Mouse (Mus musculus) kidney, embryonic 16.5 days (tissue): ENCODE results near the gene Paqr5. TPM values are rescaled to one million over a fixed set of nuclear protein-coding genes. Genes with fewer than 3 reads are reported as not detected.

Source experiments
- ATAC-seq: fragments of 200-750 bp; cut with Nextera tagmentation; 2 replicates; pipeline ENCODE4 v1.8.0; 2017; ENCODE audit warnings: moderate TSS enrichment; ENCODE audit not compliant: low FRiP score, low TSS enrichment
- H3K27ac ChIP-seq: fragments of 300-500 bp; sonication (generic); 2 replicates; pipeline ENCODE4 v1.5.1; 2014; ENCODE audit warnings: low read length
- H3K27me3 ChIP-seq: fragments of 300-500 bp; sonication (generic); 2 replicates; pipeline ENCODE4 v1.6.1; 2014; ENCODE audit warnings: low read length, control low read depth, mixed read lengths; ENCODE audit not compliant: insufficient read depth
- H3K36me3 ChIP-seq: fragments of 300-500 bp; sonication (generic); 2 replicates; pipeline ENCODE4 v1.6.1; 2014; ENCODE audit warnings: low read length, control low read depth, mixed read lengths; ENCODE audit not compliant: insufficient read depth
- H3K4me1 ChIP-seq: fragments of 300-500 bp; sonication (generic); 2 replicates; pipeline ENCODE4 v1.6.1; 2014; ENCODE audit warnings: low read length, control low read depth, mixed read lengths; ENCODE audit not compliant: insufficient read depth
- H3K4me2 ChIP-seq: fragments of 300-500 bp; sonication (generic); replicated peaks from 2 replicates; pipeline ENCODE4 v1.6.1; 2014; ENCODE audit warnings: low read depth, low read length
- H3K4me3 ChIP-seq: fragments of 300-500 bp; sonication (generic); 2 replicates; pipeline ENCODE4 v1.5.1; 2014; ENCODE audit warnings: mild to moderate bottlenecking, low read length
- H3K9ac ChIP-seq: fragments of 300-500 bp; sonication (generic); replicated peaks from 2 replicates; pipeline ENCODE4 v1.6.1; 2014; ENCODE audit warnings: low read length
- H3K9me3 ChIP-seq: fragments of 300-500 bp; sonication (generic); 2 replicates; pipeline ENCODE4 v1.6.1; 2016; ENCODE audit warnings: low read length, control low read depth
- WGBS: fragments of 180-500 bp; shearing (Covaris S2); extraction: QIAGEN DNeasy Blood & Tissue Kit; methylation state at CpG from one replicate; pipeline ENCODE4 v1.1.7; 2014; 5-methylcytosine and 5-hydroxymethylcytosine counted together
- polyA plus RNA-seq: library from polyadenylated mRNA; unstranded; fragments of >200 nt; fragmentation: Nextera tagmentation; extraction: Ambion mirVana; gene quantifications from 2 replicates; pipeline ENCODE4 v1.2.1, GENCODE M21; 2015

Paqr5 gene
- polyA plus RNA-seq, 1 experiment from 2014 or later: 53.4 TPM

- no peak for ATAC-seq
- no peak overlapping the region for H3K9ac ChIP-seq
- WGBS: 71% methylated on average over 6 of the region's 6 CpGs
Observed at GRCm38 (mm10) chr9:62017329-62017728, 9.3 kb downstream of the Paqr5 start.

GRCm38 (mm10) chr9:62015504-62015903, 11.2 kb downstream of the Paqr5 start:
- H3K27me3 ChIP-seq: no peaks in the 10 kb centered on the region
- H3K9ac ChIP-seq: no peak overlapping the region
- H3K4me2 ChIP-seq: no peak overlapping the region
- no peak overlapping the region for H3K27ac ChIP-seq
- no peaks in the 10 kb centered on the region for H3K36me3 ChIP-seq
- ATAC-seq: no peak
- WGBS: 65% methylated on average over 3 of the region's 3 CpGs
- H3K4me3 ChIP-seq: no peak overlapping the region
- H3K9me3 ChIP-seq: no peaks in the 10 kb centered on the region
- H3K4me1 ChIP-seq: no peaks in the 10 kb centered on the region

More at GRCm38 (mm10) chr9:62017329-62017728, 9.3 kb downstream of the Paqr5 start:
- peaks cover 14% of the 10 kb centered on the region for H3K4me1 ChIP-seq
- H3K4me3 ChIP-seq: no peak overlapping the region
- H3K27me3 ChIP-seq: no peaks in the 10 kb centered on the region
- no peak overlapping the region for H3K27ac ChIP-seq
- H3K4me2 ChIP-seq: no peak overlapping the region
- no peaks in the 10 kb centered on the region for H3K36me3 ChIP-seq
- H3K9me3 ChIP-seq: no peaks in the 10 kb centered on the region

GRCm38 (mm10) chr9:62013316-62014097, 13.1 kb downstream of the Paqr5 start:
- WGBS: 65% methylated on average over 12 of the region's 12 CpGs
- Histone ChIP-seq H3K36me3 (no peaks in the 10 kb centered on the region), H3K9ac (no peak overlapping the region), H3K4me2 (no peak overlapping the region), H3K27me3 (no peaks in the 10 kb centered on the region), H3K4me1 (peaks cover 8% of the 10 kb centered on the region; the same call in 1 of the 2 replicates), H3K4me3 (no peak overlapping the region), H3K27ac (no peak overlapping the region), H3K9me3 (no peaks in the 10 kb centered on the region)
- ATAC-seq: no peak

GRCm38 (mm10) chr9:62008360-62008759, 18.3 kb downstream of the Paqr5 start:
- Histone ChIP-seq H3K36me3 (no peaks in the 10 kb centered on the region), H3K9ac (no peak overlapping the region), H3K4me2 (no peak overlapping the region), H3K4me3 (no peak overlapping the region), H3K27me3 (no peaks in the 10 kb centered on the region), H3K4me1 (peaks cover 19% of the 10 kb centered on the region), H3K9me3 (no peaks in the 10 kb centered on the region), H3K27ac (peak overlapping the region; percentile 54)
- 54% methylated on average over 5 of the region's 5 CpGs for WGBS
- peak; percentile 92 for ATAC-seq

GRCm38 (mm10) chr9:62007028-62007427, 19.6 kb downstream of the Paqr5 start:
- peaks cover 19% of the 10 kb centered on the region for H3K4me1 ChIP-seq
- no peaks in the 10 kb centered on the region for H3K36me3 ChIP-seq
- H3K9me3 ChIP-seq: no peaks in the 10 kb centered on the region
- 52% methylated on average over 4 of the region's 4 CpGs for WGBS
- 0 out of 2 replicates have a peak overlapping the region, but pooled peaks have one; percentile 54 for H3K27ac ChIP-seq
- H3K9ac ChIP-seq: no peak overlapping the region
- no peak overlapping the region for H3K4me2 ChIP-seq
- no peaks in the 10 kb centered on the region for H3K27me3 ChIP-seq
- no peak for ATAC-seq
- no peak overlapping the region for H3K4me3 ChIP-seq

GRCm38 (mm10) chr9:62003611-62004010, 23.0 kb downstream of the Paqr5 start:
- Histone ChIP-seq H3K4me2 (no peak overlapping the region), H3K27ac (no peak overlapping the region), H3K36me3 (no peaks in the 10 kb centered on the region), H3K27me3 (no peaks in the 10 kb centered on the region), H3K9me3 (no peaks in the 10 kb centered on the region), H3K4me1 (peaks cover 21% of the 10 kb centered on the region), H3K4me3 (no peak overlapping the region), H3K9ac (no peak overlapping the region)
- WGBS: 70% methylated on average over 2 of the region's 2 CpGs
- no peak for ATAC-seq

- no peaks in the 10 kb centered on the region for H3K9me3 ChIP-seq
- H3K36me3 ChIP-seq: no peaks in the 10 kb centered on the region
- peak overlapping the region; percentile 48; the same call in 1 of the 2 replicates for H3K27ac ChIP-seq
- H3K27me3 ChIP-seq: no peaks in the 10 kb centered on the region
- peak; percentile 95 for ATAC-seq
- no peak overlapping the region for H3K9ac ChIP-seq
- 64% methylated on average over 6 of the region's 6 CpGs for WGBS
- H3K4me2 ChIP-seq: no peak overlapping the region
- peaks cover 13% of the 10 kb centered on the region; the same call in 1 of the 2 replicates for H3K4me1 ChIP-seq
- H3K4me3 ChIP-seq: no peak overlapping the region
Observed at GRCm38 (mm10) chr9:61999653-62000420, 26.8 kb downstream of the Paqr5 start.

GRCm38 (mm10) chr9:61997860-61998259, 28.8 kb downstream of the Paqr5 start:
- Histone ChIP-seq H3K9ac (no peak overlapping the region), H3K9me3 (no peaks in the 10 kb centered on the region), H3K4me2 (no peak overlapping the region), H3K27me3 (no peaks in the 10 kb centered on the region), H3K4me3 (no peak overlapping the region), H3K36me3 (no peaks in the 10 kb centered on the region), H3K4me1 (peaks cover 13% of the 10 kb centered on the region; the same call in 1 of the 2 replicates), H3K27ac (no peak overlapping the region)
- ATAC-seq: peak; percentile 20
- WGBS: 35% methylated on average over 6 of the region's 6 CpGs

GRCm38 (mm10) chr9:61991158-61991557, 35.5 kb downstream of the Paqr5 start:
- ATAC-seq: no peak
- no peak overlapping the region for H3K27ac ChIP-seq

GRCm38 (mm10) chr9:61990738-61991137, 35.9 kb downstream of the Paqr5 start:
- Histone ChIP-seq H3K9me3 (no peaks in the 10 kb centered on the region), H3K4me3 (no peak overlapping the region), H3K4me1 (no peaks in the 10 kb centered on the region), H3K9ac (no peak overlapping the region), H3K27ac (no peak overlapping the region), H3K27me3 (no peaks in the 10 kb centered on the region), H3K4me2 (no peak overlapping the region), H3K36me3 (no peaks in the 10 kb centered on the region)
- ATAC-seq: no peak
- 35% methylated on average over 3 of the region's 3 CpGs for whole genome bisulfite sequencing

More at GRCm38 (mm10) chr9:61991158-61991557, 35.5 kb downstream of the Paqr5 start:
- no peak overlapping the region for H3K4me3 ChIP-seq
- H3K36me3 ChIP-seq: no peaks in the 10 kb centered on the region
- H3K27me3 ChIP-seq: no peaks in the 10 kb centered on the region
- no peak overlapping the region for H3K9ac ChIP-seq
- no peaks in the 10 kb centered on the region for H3K4me1 ChIP-seq
- no peaks in the 10 kb centered on the region for H3K9me3 ChIP-seq
- 64% methylated on average over 4 of the region's 4 CpGs for WGBS
- H3K4me2 ChIP-seq: no peak overlapping the region
